Mouse (Mus musculus) spleen, postnatal 4 days (tissue): ENCODE measurements at regions not wholly inside any gene's neighbourhood (a gene's known extent, or its start where the extent isn't known, plus 50 kb on each side); places are given as distances from the start of the nearest gene placed in this dataset.

Source experiments
- DNase-seq, 2 experiments: peaks; one replicate each; pipeline ENCODE4 v3.0.0; 2022; ENCODE audit warnings: low spot score in 2 of 2

GRCm38 (mm10) chr3:150493433-150494045 lies 944.1 kb upstream of the Adgrl4 start:
- DNase-seq = no peak

DNA sequence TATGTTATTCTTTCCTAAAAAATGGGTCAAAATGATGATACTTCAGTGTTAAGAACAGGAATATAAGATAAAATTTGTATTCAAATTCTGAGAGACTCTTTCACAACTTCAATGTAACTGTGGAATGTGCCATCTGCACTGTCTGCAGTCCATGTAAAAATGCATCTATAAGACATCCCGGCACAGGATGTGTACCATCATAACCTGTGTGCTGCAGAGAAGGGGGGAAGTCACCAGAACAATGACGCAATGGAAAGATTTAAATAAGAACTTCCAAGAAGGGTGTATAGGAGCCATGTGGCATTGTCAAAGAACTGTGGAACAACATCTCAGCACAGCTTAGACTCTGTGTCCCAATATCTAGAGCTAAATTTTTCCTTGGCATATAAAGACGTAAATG lies 906.7 kb upstream of the Adgrl4 start:
- DNase-seq = no peak

- no peak for DNase-seq
Measured at GRCm38 (mm10) chr3:150543118-150543517, 894.6 kb upstream of the Adgrl4 start.

DNA sequence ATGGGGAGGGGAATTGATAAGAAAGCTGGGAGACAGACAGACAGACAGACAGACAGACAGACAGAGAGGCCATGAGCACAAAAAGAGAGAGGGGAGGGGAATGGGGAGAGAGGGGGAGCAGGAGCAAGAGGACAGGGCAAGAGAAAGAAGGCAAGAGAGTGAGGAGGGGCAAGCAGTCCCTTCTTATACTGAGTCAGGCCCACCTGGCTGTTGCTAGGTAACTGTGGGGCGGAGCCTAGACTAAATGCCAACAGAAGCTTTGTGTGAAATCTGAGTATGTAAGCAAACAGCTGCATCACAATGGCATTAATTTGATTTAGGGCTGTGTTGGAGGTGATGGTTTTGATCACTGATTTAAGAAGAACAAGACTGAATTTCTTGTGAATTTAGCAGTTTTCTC lies 849.2 kb upstream of the Adgrl4 start:
- no peak for DNase-seq

DNA sequence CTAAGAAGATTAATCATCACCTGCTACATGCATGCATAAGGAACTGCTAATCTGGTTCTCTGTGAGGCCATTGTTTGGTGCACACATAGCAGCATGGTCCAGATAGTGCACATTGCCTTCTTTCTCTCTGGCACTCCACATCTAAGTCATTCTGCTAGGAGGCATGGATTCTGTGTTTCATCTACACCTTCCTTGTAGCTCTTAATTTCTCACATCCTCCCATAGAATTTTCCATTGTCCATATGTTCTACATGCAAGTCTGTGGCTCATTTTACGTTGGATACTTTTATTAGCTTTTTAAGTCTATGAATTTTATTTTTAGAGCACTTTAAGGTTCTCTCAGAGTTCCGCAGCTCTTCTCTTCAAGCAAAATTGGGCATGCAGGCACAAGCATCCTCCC lies 846.7 kb upstream of the Adgrl4 start:
- DNase-seq = no peak

- no peak for DNase-seq
Measured at GRCm38 (mm10) chr3:150603400-150604095, 834.1 kb upstream of the Adgrl4 start.

DNA sequence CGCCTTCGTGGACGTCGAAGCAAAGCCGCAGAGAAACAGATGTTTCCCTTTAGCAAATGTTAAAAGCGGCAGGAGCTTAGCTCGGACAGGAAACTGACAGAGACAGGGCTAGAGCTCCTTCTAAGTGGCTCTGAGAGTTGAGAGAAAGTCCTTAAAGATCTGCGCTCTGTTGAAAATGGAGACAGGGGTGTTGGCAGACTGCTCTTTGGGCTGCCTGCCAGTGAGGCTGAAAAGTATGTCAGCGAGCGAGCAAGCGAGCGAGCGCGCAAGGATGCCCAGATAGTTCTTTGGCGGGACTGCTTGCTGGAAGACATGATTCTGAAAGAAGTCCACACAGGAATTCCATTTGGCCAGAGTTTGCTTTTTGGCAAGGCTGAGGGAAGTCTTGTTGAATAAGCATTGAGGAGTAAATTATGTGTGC lies 827.0 kb upstream of the Adgrl4 start:
- DNase-seq = peak in 1 of 2 experiments; percentile 16

- no peak for DNase-seq
Measured at GRCm38 (mm10) chr3:150637544-150637943, 800.1 kb upstream of the Adgrl4 start.

- no peak for DNase-seq
Measured at GRCm38 (mm10) chr3:150640004-150640676, 797.5 kb upstream of the Adgrl4 start.

DNA sequence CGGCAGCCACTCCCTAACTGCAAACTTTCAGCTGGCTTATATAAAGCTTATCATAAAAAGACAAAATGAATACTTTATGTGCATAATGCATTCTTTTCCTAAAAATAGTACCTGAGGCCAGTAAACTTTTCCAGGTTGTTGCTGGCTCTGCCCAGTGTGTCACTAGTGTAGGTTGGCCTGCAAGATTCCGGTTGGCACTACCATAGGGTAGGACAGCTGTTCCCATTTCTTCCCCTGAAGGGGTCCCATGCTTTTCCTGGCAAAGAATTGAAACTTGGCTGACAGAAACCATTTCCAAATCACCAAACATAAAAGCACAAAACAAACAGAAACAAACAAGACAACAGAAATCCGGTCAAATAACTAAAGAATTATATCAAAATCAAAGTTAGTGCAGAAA lies 789.6 kb upstream of the Adgrl4 start:
- DNase-seq = no peak

GRCm38 (mm10) chr3:150649783-150650565 lies 787.7 kb upstream of the Adgrl4 start:
- DNase-seq = no peak

DNA sequence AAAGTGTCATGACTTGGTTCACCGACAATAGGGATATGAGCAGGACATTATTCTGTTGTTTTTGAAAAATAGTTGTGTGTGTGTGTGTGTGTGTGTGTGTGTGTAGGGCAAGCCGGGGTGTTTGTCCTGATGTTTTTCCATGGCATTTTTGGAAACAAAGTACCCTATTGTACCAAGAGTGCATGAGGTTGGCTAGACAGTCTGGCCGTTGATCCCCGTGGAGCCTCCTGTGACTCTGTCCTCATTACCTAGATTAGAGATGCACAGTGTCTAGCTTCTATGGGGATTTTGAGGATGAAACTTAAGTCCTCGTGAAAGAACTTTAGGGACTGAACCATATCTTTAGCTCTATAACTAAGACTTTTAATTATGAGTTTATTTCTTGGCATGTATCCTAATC lies 741.9 kb upstream of the Adgrl4 start:
- DNase-seq = no peak

- no peak for DNase-seq
Measured at GRCm38 (mm10) chr3:150699990-150700389, 737.7 kb upstream of the Adgrl4 start.
